Mouse (Mus musculus) T-helper 1 cell (primary cell): ENCODE data around the gene Rpl5.

ENCODE experiments used
- in situ Hi-C: fragments of 300-600 bp; cut with MboI, MseI; formaldehyde crosslinking; loops from one replicate; pipeline ENCODE4 v1.15.1; 2025; ENCODE audit warnings: high pct_unique_total_duplicates

Gene Rpl5

DNA sequence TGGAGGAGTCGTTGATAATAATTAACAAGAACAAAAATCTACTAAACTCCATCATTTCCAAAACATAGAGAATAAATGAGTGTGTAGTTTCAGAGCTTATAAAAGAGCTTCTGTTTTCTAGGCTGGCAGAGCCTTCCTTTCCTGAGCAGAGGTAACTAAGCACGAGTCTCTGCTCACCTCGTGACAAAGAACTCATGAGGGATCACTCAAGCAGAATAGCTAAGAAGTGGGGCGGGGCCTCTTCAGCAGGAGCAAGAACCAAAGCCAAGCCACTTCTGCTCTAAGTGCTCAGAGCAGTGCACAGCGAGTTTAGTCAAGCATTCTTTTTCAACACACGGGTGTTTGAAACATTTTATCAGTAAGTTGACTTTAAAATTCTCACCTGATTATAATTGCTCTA is 40.9 kb downstream of the Rpl5 start:
- in situ Hi-C loops, result no loop called here

DNA sequence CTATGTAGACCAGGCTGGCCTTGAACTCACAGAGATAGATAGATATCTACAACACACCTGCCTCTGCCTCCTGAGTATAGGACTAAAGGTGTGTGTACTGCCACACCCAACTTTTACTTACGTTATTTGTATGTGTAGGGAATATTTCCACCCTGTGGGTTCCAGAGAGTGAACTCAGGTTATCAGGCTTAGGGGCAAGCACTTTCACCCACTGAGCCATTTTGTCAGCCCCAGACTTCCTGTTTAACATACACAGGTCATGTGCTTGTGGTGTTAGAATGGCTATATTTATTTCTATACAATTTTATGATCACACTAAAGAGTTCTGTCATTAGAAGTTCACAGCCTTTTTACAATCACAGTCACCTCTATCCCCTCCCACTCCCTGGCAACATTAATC is 42.6 kb downstream of the Rpl5 start:
- in situ Hi-C loops, result no loop called here

GRCm38 (mm10) chr5:107943526-107943925 is 43.2 kb downstream of the Rpl5 start:
- in situ Hi-C loops, result no loop called here

- in situ Hi-C loops, result no loop called here
Observed at GRCm38 (mm10) chr5:107946475-107946874, 46.2 kb downstream of the Rpl5 start.

- in situ Hi-C loops, result no loop called here
Observed at GRCm38 (mm10) chr5:107947548-107947947, 47.2 kb downstream of the Rpl5 start.

DNA sequence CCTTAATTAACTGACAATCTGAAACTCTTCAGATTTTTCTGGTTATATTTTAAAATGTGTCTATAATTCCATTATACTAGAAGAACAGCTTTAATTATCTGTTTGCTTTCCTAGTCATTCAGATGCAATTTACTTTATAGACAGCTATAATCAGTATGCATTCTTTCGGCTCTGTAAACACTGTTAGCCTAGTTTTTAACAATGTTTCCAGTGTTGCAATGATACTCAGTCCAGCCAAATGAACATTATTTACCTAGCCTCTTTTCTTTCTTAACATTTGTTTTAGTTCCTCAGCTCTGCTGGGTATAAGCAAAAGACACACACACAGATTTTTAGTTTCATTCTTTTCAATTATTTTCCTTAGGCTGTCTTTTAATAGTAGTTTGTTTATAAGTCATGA is 48.6 kb downstream of the Rpl5 start:
- in situ Hi-C loops, result no loop called here

GRCm38 (mm10) chr5:107949607-107950006 is 49.3 kb downstream of the Rpl5 start:
- in situ Hi-C loops, result no loop called here

GRCm38 (mm10) chr5:107950643-107951042 is 50.3 kb downstream of the Rpl5 start:
- in situ Hi-C loops, result no loop called here
